Mouse (Mus musculus) liver, embryonic 16.5 days (tissue): Measurements from ENCODE around the gene Abcc4. TPM values are rescaled to one million over a fixed set of nuclear protein-coding genes. Genes with fewer than 3 reads are reported as not detected.
"Not testable (repeated sequence)": the region's sequence is repeated elsewhere in the genome, so short reads cannot be mapped to it uniquely, and the experiment has no call there.

Source experiments
- ATAC-seq: fragments of 200-750 bp; cut with Nextera tagmentation; 2 replicates; pipeline ENCODE4 v1.8.0; 2017; ENCODE audit warnings: low read depth, mild to moderate bottlenecking, moderate number of reproducible peaks, moderate library complexity
- H3K27ac ChIP-seq: fragments of 300-500 bp; sonication (generic); 2 replicates; pipeline ENCODE4 v1.5.1; 2014; ENCODE audit warnings: mild to moderate bottlenecking, low read length
- H3K27me3 ChIP-seq: fragments of 300-500 bp; sonication (generic); 2 replicates; pipeline ENCODE4 v1.6.1; 2014; ENCODE audit warnings: low read depth, low read length, mixed read lengths; ENCODE audit not compliant: control insufficient read depth, insufficient read depth
- H3K36me3 ChIP-seq: fragments of 300-500 bp; sonication (generic); 2 replicates; pipeline ENCODE4 v1.6.1; 2014; ENCODE audit warnings: mild to moderate bottlenecking; ENCODE audit not compliant: control insufficient read depth, insufficient read depth
- H3K4me1 ChIP-seq: fragments of 300-500 bp; sonication (generic); 2 replicates; pipeline ENCODE4 v1.6.1; 2014; ENCODE audit warnings: low read depth, low read length, mixed read lengths; ENCODE audit not compliant: control insufficient read depth
- H3K4me2 ChIP-seq: fragments of 300-500 bp; sonication (generic); 2 replicates; pipeline ENCODE4 v1.6.1; 2014; ENCODE audit warnings: low read depth, low read length, mixed read lengths
- H3K4me3 ChIP-seq: fragments of 300-500 bp; sonication (generic); 2 replicates; pipeline ENCODE4 v1.5.1; 2014; ENCODE audit warnings: low read depth, mild to moderate bottlenecking, low read length
- H3K9ac ChIP-seq: fragments of 300-500 bp; sonication (generic); 2 replicates; pipeline ENCODE4 v1.6.1; 2014; ENCODE audit warnings: low read depth, low read length
- H3K9me3 ChIP-seq: fragments of 300-500 bp; sonication (generic); replicated peaks from 2 replicates; pipeline ENCODE4 v1.6.1; 2016; ENCODE audit warnings: low read length; ENCODE audit not compliant: control insufficient read depth
- WGBS: fragments of 180-500 bp; shearing (Covaris S2); extraction: QIAGEN DNeasy Blood & Tissue Kit; methylation state at CpG from one replicate; pipeline ENCODE4 v1.1.7; 2014; ENCODE audit not compliant: insufficient replicate concordance; 5-methylcytosine and 5-hydroxymethylcytosine counted together
- polyA plus RNA-seq: library from polyadenylated mRNA; unstranded; fragments of >200 nt; fragmentation: Nextera tagmentation; extraction: Ambion mirVana; gene quantifications from 2 replicates; pipeline ENCODE4 v1.2.1, GENCODE M21; 2015

Gene Abcc4
- polyA plus RNA-seq, 1 experiment from 2014 or later = 2.3 TPM

- ATAC-seq = no peak; the same call in 1 of the 2 replicates
- Histone ChIP-seq H3K4me1 (peaks cover 15% of the 10 kb centered on the region), H3K4me3 (no peak overlapping the region), H3K4me2 (no peak overlapping the region), H3K27ac (no peak overlapping the region), H3K9ac (no peak overlapping the region), H3K27me3 (no peaks in the 10 kb centered on the region), H3K36me3 (no peaks in the 10 kb centered on the region), H3K9me3 (no peaks in the 10 kb centered on the region)
- WGBS = 74% methylated on average over 9 of the region's 9 CpGs
These were observed 27.6 kb downstream of the Abcc4 start for GRCm38 (mm10) chr14:118678279-118678985.

- no peak overlapping the region for H3K4me2 ChIP-seq
- 72% methylated on average over 13 of the region's 13 CpGs for WGBS
- H3K27ac ChIP-seq = no peak overlapping the region
- no peak for ATAC-seq
- peaks cover 15% of the 10 kb centered on the region for H3K4me1 ChIP-seq
- no peaks in the 10 kb centered on the region for H3K36me3 ChIP-seq
- no peak overlapping the region for H3K9ac ChIP-seq
- no peaks in the 10 kb centered on the region for H3K27me3 ChIP-seq
- H3K9me3 ChIP-seq = no peaks in the 10 kb centered on the region
- no peak overlapping the region for H3K4me3 ChIP-seq
These were observed 29.6 kb downstream of the Abcc4 start for GRCm38 (mm10) chr14:118676308-118676994.

- WGBS = 32% methylated on average over 11 of the region's 11 CpGs
- ATAC-seq = no peak
- Histone ChIP-seq H3K4me2 (no peak overlapping the region), H3K9ac (no peak overlapping the region), H3K4me1 (peaks cover 15% of the 10 kb centered on the region), H3K9me3 (no peaks in the 10 kb centered on the region), H3K27me3 (no peaks in the 10 kb centered on the region), H3K4me3 (no peak overlapping the region), H3K36me3 (no peaks in the 10 kb centered on the region), H3K27ac (no peak overlapping the region)
These were observed 31.3 kb downstream of the Abcc4 start for GRCm38 (mm10) chr14:118674705-118675139.

GRCm38 (mm10) chr14:118674224-118674623 is 31.8 kb downstream of the Abcc4 start:
- no peaks in the 10 kb centered on the region for H3K36me3 ChIP-seq
- no peak overlapping the region for H3K9ac ChIP-seq
- 0 out of 2 replicates have a peak overlapping the region, but pooled peaks have one; percentile 15 for H3K4me2 ChIP-seq
- WGBS = 31% methylated on average over 7 of the region's 7 CpGs
- peak; percentile 20; the same call in 1 of the 2 replicates for ATAC-seq
- no peak overlapping the region for H3K4me3 ChIP-seq
- H3K9me3 ChIP-seq = no peaks in the 10 kb centered on the region
- H3K27me3 ChIP-seq = no peaks in the 10 kb centered on the region
- no peak overlapping the region for H3K27ac ChIP-seq
- peaks cover 15% of the 10 kb centered on the region for H3K4me1 ChIP-seq

GRCm38 (mm10) chr14:118673501-118673900 is 32.5 kb downstream of the Abcc4 start:
- H3K4me1 ChIP-seq = peaks cover 15% of the 10 kb centered on the region
- 68% methylated on average over 6 of the region's 6 CpGs for WGBS
- no peak overlapping the region for H3K9ac ChIP-seq
- H3K4me3 ChIP-seq = no peak overlapping the region
- H3K27ac ChIP-seq = no peak overlapping the region
- ATAC-seq = no peak
- no peak overlapping the region for H3K4me2 ChIP-seq
- no peaks in the 10 kb centered on the region for H3K27me3 ChIP-seq
- H3K36me3 ChIP-seq = no peaks in the 10 kb centered on the region
- H3K9me3 ChIP-seq = no peaks in the 10 kb centered on the region

GRCm38 (mm10) chr14:118672931-118673330 is 33.1 kb downstream of the Abcc4 start:
- not testable (repeated sequence) for H3K9ac ChIP-seq, ATAC-seq, H3K36me3 ChIP-seq, H3K9me3 ChIP-seq, H3K27me3 ChIP-seq, H3K27ac ChIP-seq, H3K4me3 ChIP-seq, H3K4me2 ChIP-seq
- peaks cover 15% of the 10 kb centered on the region for H3K4me1 ChIP-seq
- 82% methylated on average over 6 of the region's 6 CpGs for WGBS

GRCm38 (mm10) chr14:118667499-118667898 is 38.5 kb downstream of the Abcc4 start:
- no peak overlapping the region for H3K4me2 ChIP-seq
- peak; percentile 66 for ATAC-seq
- peaks cover 14% of the 10 kb centered on the region for H3K4me1 ChIP-seq
- H3K4me3 ChIP-seq = no peak overlapping the region
- no peaks in the 10 kb centered on the region for H3K27me3 ChIP-seq
- 61% methylated on average over 6 of the region's 6 CpGs for WGBS
- no peaks in the 10 kb centered on the region for H3K36me3 ChIP-seq
- H3K9me3 ChIP-seq = no peaks in the 10 kb centered on the region
- no peak overlapping the region for H3K9ac ChIP-seq
- no peak overlapping the region for H3K27ac ChIP-seq

GRCm38 (mm10) chr14:118664661-118665060 is 41.4 kb downstream of the Abcc4 start:
- WGBS = 29% methylated on average over 7 of the region's 7 CpGs
- Histone ChIP-seq H3K9ac (no peak overlapping the region), H3K27me3 (no peaks in the 10 kb centered on the region), H3K4me2 (no peak overlapping the region), H3K27ac (no peak overlapping the region), H3K4me3 (no peak overlapping the region), H3K9me3 (no peaks in the 10 kb centered on the region), H3K36me3 (no peaks in the 10 kb centered on the region), H3K4me1 (peaks cover 19% of the 10 kb centered on the region)
- ATAC-seq = no peak

- Histone ChIP-seq H3K36me3 (no peaks in the 10 kb centered on the region), H3K4me2 (no peak overlapping the region), H3K4me1 (peaks cover 21% of the 10 kb centered on the region), H3K27ac (no peak overlapping the region), H3K9ac (no peak overlapping the region), H3K27me3 (no peaks in the 10 kb centered on the region), H3K9me3 (no peaks in the 10 kb centered on the region), H3K4me3 (no peak overlapping the region)
- WGBS = 60% methylated on average over 18 of the region's 18 CpGs
- ATAC-seq = peak; percentile 22; the same call in 1 of the 2 replicates
These were observed 43.3 kb downstream of the Abcc4 start for GRCm38 (mm10) chr14:118662625-118663276.
